Mouse (Mus musculus) ES-CJ7 (cell line): ENCODE measurements around the gene Paox.

Experiments
- DNase-seq: peaks from one replicate; pipeline ENCODE4 v3.0.0; 2011; ENCODE audit warnings: low read depth, low spot score

Paox gene

GRCm38 (mm10) chr7:140169386-140169785, 53.8 kb downstream of the Paox start:
- DNase-seq, result no peak

GRCm38 (mm10) chr7:140170863-140171262, 55.3 kb downstream of the Paox start:
- no peak for DNase-seq

- no peak for DNase-seq
Measured at GRCm38 (mm10) chr7:140172936-140173335, 57.3 kb downstream of the Paox start, which contains the start of gene Olfr523. TSS of gene Olfr523 (plus strand) at chr7:140173217.

- no peak for DNase-seq
Measured at GRCm38 (mm10) chr7:140179176-140179575, 63.6 kb downstream of the Paox start.

GRCm38 (mm10) chr7:140180692-140181091, 65.1 kb downstream of the Paox start:
- DNase-seq, result no peak

GRCm38 (mm10) chr7:140184206-140184605, 68.6 kb downstream of the Paox start:
- DNase-seq, result no peak
